Mouse (Mus musculus) myocyte (in vitro differentiated cells): ENCODE results near the gene Foxo3. TPM values are rescaled to one million over a fixed set of nuclear protein-coding genes. Genes with fewer than 3 reads are reported as not detected.

Experiments used
- H3K27me3 ChIP-seq: one replicate; pipeline ENCODE4 v1.6.1; 2011; ENCODE audit not compliant: control insufficient read depth, insufficient read depth, insufficient read length
- H3K36me3 ChIP-seq: one replicate; pipeline ENCODE4 v1.6.1; 2011; ENCODE audit not compliant: control insufficient read depth, insufficient read depth
- H3K4me2 ChIP-seq: one replicate; pipeline ENCODE4 v1.6.1; 2011; ENCODE audit warnings: low read depth, control low read depth
- H3K4me3 ChIP-seq: one replicate; pipeline ENCODE4 v1.5.1; 2011; ENCODE audit warnings: mild to moderate bottlenecking, control low read depth, moderate library complexity
- H3K79me2 ChIP-seq: one replicate; pipeline ENCODE4 v1.6.1; 2011; ENCODE audit not compliant: control insufficient read depth, insufficient read depth
- H3ac ChIP-seq: one replicate; pipeline ENCODE4 v1.6.1; 2011; ENCODE audit not compliant: control insufficient read depth, insufficient read length
- CEBPB ChIP-seq: IDR thresholded peaks from 2 replicates; pipeline ENCODE4 v1.6.1; 2011; ENCODE audit warnings: mild to moderate bottlenecking, moderate library complexity; ENCODE audit not compliant: poor library complexity, insufficient read depth, severe bottlenecking
- E2F4 ChIP-seq: IDR thresholded peaks from one replicate; pipeline ENCODE4 v1.6.1; 2011; ENCODE audit warnings: mild to moderate bottlenecking, control low read depth, moderate library complexity; ENCODE audit not compliant: insufficient read depth
- MAX ChIP-seq: IDR thresholded peaks from one replicate; pipeline ENCODE4 v1.6.1; 2011; ENCODE audit warnings: low read depth, mild to moderate bottlenecking, control low read depth
- MYOD1 ChIP-seq, 3 experiments: IDR thresholded peaks; one replicate each; pipeline ENCODE4 v1.6.1; 2011; ENCODE audit warnings: control low read depth in 2 of 3, low read depth in 2 of 3, mild to moderate bottlenecking in 2 of 3, moderate library complexity in 1 of 3; ENCODE audit not compliant: insufficient read length in 2 of 3, control insufficient read depth in 1 of 3
- MYOG ChIP-seq, 3 experiments: IDR thresholded peaks; one replicate each; pipeline ENCODE4 v1.6.1; 2011; ENCODE audit warnings: control low read depth in 2 of 3, low read depth in 2 of 3, mild to moderate bottlenecking in 2 of 3; ENCODE audit not compliant: insufficient read length in 2 of 3, control insufficient read depth in 1 of 3, insufficient read depth in 1 of 3
- POLR2A ChIP-seq: IDR thresholded peaks from one replicate; pipeline ENCODE4 v1.6.1; 2011; ENCODE audit warnings: low read depth, mild to moderate bottlenecking, control low read depth, moderate library complexity; ENCODE audit not compliant: insufficient read length
- POLR2AphosphoS2 ChIP-seq: IDR thresholded peaks from one replicate; pipeline ENCODE4 v1.6.1; 2011; ENCODE audit warnings: low read depth, control low read depth; ENCODE audit not compliant: insufficient read length
- REST ChIP-seq: IDR thresholded peaks from one replicate; pipeline ENCODE4 v1.6.1; 2011; ENCODE audit warnings: mild to moderate bottlenecking, control low read depth, moderate library complexity; ENCODE audit not compliant: insufficient read depth, insufficient read length
- SRF ChIP-seq: IDR thresholded peaks from one replicate; pipeline ENCODE4 v1.6.1; 2011; ENCODE audit warnings: low read depth; ENCODE audit not compliant: control insufficient read depth, insufficient read length
- TCF12 ChIP-seq: IDR thresholded peaks from one replicate; pipeline ENCODE4 v1.6.1; 2011; ENCODE audit warnings: mild to moderate bottlenecking, control low read depth; ENCODE audit not compliant: poor library complexity, insufficient read depth, severe bottlenecking
- TCF3 ChIP-seq: IDR thresholded peaks from one replicate; pipeline ENCODE4 v1.6.1; 2011; ENCODE audit warnings: low read depth, control low read depth; ENCODE audit not compliant: insufficient read length
- USF1 ChIP-seq: IDR thresholded peaks from one replicate; pipeline ENCODE4 v1.6.1; 2011; ENCODE audit warnings: low read depth, mild to moderate bottlenecking, control low read depth, moderate library complexity
- polyA plus RNA-seq: library from polyadenylated mRNA; unstranded; fragments of >200 nt; fragmentation: generic; extraction: Trizol; gene quantifications from one replicate; pipeline ENCODE4 v1.2.1, GENCODE M21; 2012; ENCODE audit warnings: missing spikeins

Foxo3 gene
- polyA plus RNA-seq, 1 experiment, result 11.2 TPM

DNA sequence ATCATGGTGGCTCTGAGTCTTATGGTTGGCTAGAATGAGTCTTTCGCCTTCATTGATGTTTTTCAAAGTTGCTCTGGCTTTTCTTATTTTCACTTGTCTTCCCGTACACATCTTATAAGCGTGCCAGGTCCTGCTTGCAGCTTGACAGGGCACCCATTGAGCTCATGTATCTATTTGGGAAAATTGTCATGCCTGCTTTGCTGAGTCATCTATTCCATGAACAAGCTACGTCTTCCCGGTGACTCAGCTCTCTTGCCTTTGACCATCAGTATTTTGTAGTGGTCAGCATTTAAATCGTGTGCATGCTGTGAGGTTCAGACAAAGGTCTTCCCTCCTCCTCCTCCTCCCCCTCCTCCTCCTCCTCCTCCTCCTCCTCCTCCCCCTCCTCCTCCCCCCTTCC, 22.9 kb upstream of the Foxo3 start:
- no peak for TF ChIP-seq MYOG (IDR thresholded peaks at IDR 0.05; ENCODE audit: control insufficient read depth in 1 of 3, insufficient read depth in 1 of 3, insufficient read length in 2 of 3, low read depth in 2 of 3)
- H3ac ChIP-seq, result no peak overlapping the region
- no peak overlapping the region for H3K4me3 ChIP-seq
- H3K79me2 ChIP-seq, result no peaks in the 10 kb centered on the region
- no peak overlapping the region for H3K4me2 ChIP-seq
- no peaks in the 10 kb centered on the region for H3K36me3 ChIP-seq
- no peaks in the 10 kb centered on the region for H3K27me3 ChIP-seq

DNA sequence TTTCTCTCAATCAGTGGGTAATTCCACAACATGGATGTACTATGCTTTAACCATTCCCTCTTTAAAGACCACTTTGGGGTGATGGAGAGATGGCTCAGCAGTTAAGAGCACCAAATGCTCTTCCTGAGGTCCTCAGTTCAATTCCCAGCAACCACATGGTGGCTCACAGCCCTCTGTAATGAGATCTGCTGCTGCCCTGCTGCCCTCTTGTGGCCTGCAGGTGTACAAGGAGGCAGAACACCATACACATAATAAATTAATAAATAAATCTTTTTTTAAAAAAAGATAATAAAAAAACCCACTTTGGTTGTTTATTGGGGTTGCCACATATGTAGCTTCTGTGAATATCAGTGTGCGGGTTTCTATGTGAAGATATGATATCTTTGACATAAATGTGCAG, 21.4 kb upstream of the Foxo3 start:
- no peak overlapping the region for H3ac ChIP-seq
- no peaks in the 10 kb centered on the region for H3K27me3 ChIP-seq
- H3K4me2 ChIP-seq, result no peak overlapping the region
- no peaks in the 10 kb centered on the region for H3K36me3 ChIP-seq
- TF ChIP-seq MYOG (IDR thresholded peaks at IDR 0.05; ENCODE audit: control insufficient read depth in 1 of 3, insufficient read depth in 1 of 3, insufficient read length in 2 of 3, low read depth in 2 of 3), result no peak
- no peak for TF ChIP-seq E2F4
- no peak for TF ChIP-seq REST
- TF ChIP-seq POLR2A, result no peak
- no peak for TF ChIP-seq MAX
- TF ChIP-seq SRF, result no peak
- no peak for TF ChIP-seq MYOD1 (IDR thresholded peaks at IDR 0.05; ENCODE audit: control insufficient read depth in 1 of 3, insufficient read length in 2 of 3, low read depth in 2 of 3)
- no peak for TF ChIP-seq USF1
- no peak for TF ChIP-seq POLR2AphosphoS2
- no peak for TF ChIP-seq TCF12
- no peak for TF ChIP-seq TCF3
- TF ChIP-seq CEBPB, result no peak
- H3K79me2 ChIP-seq, result no peaks in the 10 kb centered on the region
- no peak overlapping the region for H3K4me3 ChIP-seq

DNA sequence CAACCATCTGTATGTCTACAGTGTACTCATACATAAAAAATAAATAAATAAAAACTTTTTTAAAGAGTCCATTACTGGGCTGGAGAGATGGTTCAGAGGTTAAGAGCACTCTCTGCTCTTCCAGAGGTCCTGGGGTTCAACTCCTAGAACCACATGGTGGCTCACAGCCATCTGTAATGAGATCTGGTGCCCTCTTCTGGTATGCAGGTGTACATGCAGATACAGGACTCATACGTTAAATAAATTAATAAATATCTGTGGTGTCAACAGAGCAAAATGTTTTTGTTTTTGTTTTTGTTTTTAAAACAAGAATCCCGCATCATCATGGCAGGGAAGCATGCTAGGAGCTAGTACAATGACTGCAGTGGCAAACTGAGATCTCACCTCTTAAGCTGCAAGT, 20.6 kb upstream of the Foxo3 start:
- Histone ChIP-seq H3K27me3 (no peaks in the 10 kb centered on the region), H3K4me3 (no peak overlapping the region), H3K36me3 (no peaks in the 10 kb centered on the region), H3ac (no peak overlapping the region), H3K79me2 (no peaks in the 10 kb centered on the region), H3K4me2 (no peak overlapping the region)
- TF ChIP-seq POLR2A (no peak), TCF12 (no peak), MYOG (IDR thresholded peaks at IDR 0.05; ENCODE audit: control insufficient read depth in 1 of 3, insufficient read depth in 1 of 3, insufficient read length in 2 of 3, low read depth in 2 of 3) (no peak), USF1 (no peak), SRF (no peak), MAX (no peak), CEBPB (no peak), POLR2AphosphoS2 (no peak), REST (no peak), E2F4 (no peak), TCF3 (no peak), MYOD1 (IDR thresholded peaks at IDR 0.05; ENCODE audit: control insufficient read depth in 1 of 3, insufficient read length in 2 of 3, low read depth in 2 of 3) (no peak)

DNA sequence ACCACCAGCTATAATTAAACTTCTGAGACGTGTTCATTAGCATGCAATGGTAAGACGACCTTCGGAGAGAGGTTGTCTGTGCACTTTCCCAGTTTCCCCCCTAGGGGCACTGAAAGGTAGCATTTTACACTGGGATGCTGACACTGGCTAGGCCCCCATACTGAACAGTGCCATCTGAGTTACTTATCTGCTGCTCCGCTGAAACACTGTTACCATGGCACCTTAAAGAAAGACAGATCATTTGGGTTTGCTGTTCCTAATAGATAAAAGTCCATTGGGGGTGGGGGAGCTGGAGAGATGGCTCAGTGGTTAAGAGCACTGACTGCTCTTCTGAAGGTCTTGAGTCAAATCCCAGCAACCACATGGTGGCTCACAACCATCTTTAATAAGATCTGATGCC, 20.0 kb upstream of the Foxo3 start:
- H3ac ChIP-seq, result no peak overlapping the region
- no peaks in the 10 kb centered on the region for H3K27me3 ChIP-seq
- no peak overlapping the region for H3K4me3 ChIP-seq
- no peaks in the 10 kb centered on the region for H3K36me3 ChIP-seq
- no peak for TF ChIP-seq POLR2AphosphoS2
- TF ChIP-seq TCF3, result no peak
- TF ChIP-seq MYOD1 (IDR thresholded peaks at IDR 0.05; ENCODE audit: control insufficient read depth in 1 of 3, insufficient read length in 2 of 3, low read depth in 2 of 3), result no peak
- TF ChIP-seq MAX, result no peak
- TF ChIP-seq POLR2A, result no peak
- no peak for TF ChIP-seq CEBPB
- TF ChIP-seq USF1, result no peak
- no peak for TF ChIP-seq REST
- no peak for TF ChIP-seq TCF12
- no peak for TF ChIP-seq E2F4
- TF ChIP-seq SRF, result no peak
- TF ChIP-seq MYOG (IDR thresholded peaks at IDR 0.05; ENCODE audit: control insufficient read depth in 1 of 3, insufficient read depth in 1 of 3, insufficient read length in 2 of 3, low read depth in 2 of 3), result no peak
- no peak overlapping the region for H3K4me2 ChIP-seq
- no peaks in the 10 kb centered on the region for H3K79me2 ChIP-seq

DNA sequence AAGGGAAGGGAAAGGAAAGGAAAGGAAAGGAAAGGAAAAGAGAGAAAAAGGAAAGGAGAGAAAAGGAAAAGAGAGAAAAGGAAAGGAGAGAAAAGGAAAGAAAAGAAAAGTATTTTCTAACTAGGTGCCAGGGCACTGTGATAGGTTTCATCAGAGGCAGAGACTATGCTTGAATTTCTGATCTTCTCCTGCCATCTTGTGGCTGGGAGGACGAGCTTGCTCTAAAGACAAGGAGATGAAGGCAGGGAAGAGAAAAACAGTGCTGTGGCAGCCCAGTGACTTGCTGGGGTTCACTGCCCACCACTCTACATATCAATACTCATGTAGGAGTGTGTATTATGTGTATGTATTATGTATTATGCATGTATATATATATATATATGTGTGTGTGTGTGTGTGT, 18.5 kb upstream of the Foxo3 start:
- H3K4me3 ChIP-seq, result no peak overlapping the region
- no peak overlapping the region for H3ac ChIP-seq
- H3K27me3 ChIP-seq, result no peaks in the 10 kb centered on the region
- TF ChIP-seq SRF (no peak), MYOG (IDR thresholded peaks at IDR 0.05; ENCODE audit: control insufficient read depth in 1 of 3, insufficient read depth in 1 of 3, insufficient read length in 2 of 3, low read depth in 2 of 3) (no peak), CEBPB (no peak), POLR2AphosphoS2 (no peak), POLR2A (no peak)
- no peaks in the 10 kb centered on the region for H3K79me2 ChIP-seq
- no peaks in the 10 kb centered on the region for H3K36me3 ChIP-seq
- H3K4me2 ChIP-seq, result peak overlapping the region; percentile 39
